Mouse (Mus musculus): ENCODE measurements at regions not wholly inside any gene's neighbourhood (a gene's known extent, or its start where the extent isn't known, plus 50 kb on each side); places are given as distances from the start of the nearest gene placed in this dataset.

DNA sequence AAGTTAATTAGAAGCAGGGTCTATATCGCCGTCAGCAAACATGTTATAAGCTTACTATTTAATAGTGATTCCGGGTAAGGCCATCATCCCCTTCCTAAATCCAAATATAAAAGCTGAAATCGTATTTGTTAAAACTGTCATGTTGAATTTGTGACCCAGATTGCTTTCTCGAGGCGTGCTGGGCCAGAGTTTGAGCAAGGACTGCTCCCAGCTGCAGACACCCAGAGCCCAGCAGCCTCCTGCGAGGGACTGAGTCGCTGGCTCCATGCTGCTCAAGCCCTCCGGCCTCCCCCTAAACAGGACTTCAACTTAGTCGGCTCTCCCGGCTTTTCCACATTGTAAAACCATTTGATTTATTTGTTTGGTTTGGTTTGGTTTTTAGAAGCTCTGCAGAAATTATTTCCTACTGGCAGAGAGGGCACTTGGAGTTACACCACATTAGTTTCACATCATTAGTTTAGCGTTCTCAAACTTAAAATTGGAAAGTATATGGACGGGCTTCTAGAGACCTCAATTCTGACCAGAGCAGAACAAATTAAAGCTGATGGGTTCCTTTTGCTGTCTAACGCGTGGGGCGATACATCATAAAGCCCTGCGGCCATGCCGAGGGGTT, 126.4 kb upstream of the Pitx1 start:
- in situ Hi-C loops (cut with MboI, MseI) = no loop called here

DNA sequence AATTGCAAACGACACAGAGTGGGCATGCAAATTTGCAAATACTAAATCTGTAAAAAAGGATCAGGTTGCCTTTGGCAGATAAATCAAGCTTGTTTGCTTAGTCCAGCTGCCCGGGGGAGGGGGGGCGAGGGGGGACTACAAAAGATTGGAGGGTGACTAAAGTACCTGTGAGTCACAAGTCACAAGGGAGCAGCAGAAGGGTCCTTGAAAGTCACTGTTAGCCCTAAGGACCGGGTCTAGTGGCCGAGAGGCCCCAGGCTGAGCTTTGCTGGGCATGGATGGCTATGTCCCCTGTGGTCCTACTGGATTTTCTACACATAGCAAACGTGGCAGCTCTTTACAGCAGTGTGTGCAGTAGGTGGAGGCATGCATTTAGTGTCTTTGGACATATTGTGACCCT, 118.4 kb upstream of the Pitx1 start:
- in situ Hi-C loops (cut with MboI, MseI) = no loop called here

DNA sequence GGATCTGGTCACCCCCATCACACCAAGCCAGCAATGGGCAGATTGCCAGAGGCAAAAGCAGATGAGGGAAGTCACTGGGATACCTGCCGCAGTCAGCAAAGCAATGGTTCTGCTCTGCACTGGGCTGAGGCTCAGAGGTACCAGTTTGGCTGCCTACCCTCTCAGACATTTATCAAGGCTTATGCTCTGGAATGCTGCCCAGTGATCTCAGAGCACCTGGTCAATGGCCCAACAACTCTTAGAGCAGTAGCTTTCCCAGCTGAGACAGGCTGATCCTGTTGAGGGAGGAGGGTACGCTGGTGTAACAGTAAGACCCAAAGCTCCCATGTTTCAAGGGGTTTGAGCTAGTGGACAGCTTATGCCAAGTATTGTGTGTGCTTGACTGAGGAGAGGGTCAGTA, 117.4 kb upstream of the Pitx1 start:
- in situ Hi-C loops (cut with MboI, MseI) = no loop called here

DNA sequence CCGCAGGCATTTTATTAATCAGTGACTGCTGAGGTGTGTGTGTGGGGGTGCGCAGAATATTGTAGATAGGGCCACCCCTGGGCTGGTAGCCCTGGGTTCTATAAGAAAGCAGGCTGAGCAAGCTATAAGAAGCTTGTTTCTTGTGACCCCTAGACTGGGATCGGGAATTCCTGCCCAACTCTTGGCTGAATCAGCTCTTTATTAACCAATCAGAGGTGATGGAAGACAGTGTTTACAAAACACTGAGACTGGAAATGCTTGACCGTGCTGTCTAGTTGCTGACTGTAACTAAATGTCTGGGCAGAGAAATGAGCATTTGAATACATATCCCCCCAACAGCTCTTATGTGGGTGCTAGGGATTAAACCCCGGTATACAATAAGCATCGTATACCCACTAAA, 114.8 kb upstream of the Pitx1 start:
- in situ Hi-C loops (cut with MboI, MseI) = no loop called here

DNA sequence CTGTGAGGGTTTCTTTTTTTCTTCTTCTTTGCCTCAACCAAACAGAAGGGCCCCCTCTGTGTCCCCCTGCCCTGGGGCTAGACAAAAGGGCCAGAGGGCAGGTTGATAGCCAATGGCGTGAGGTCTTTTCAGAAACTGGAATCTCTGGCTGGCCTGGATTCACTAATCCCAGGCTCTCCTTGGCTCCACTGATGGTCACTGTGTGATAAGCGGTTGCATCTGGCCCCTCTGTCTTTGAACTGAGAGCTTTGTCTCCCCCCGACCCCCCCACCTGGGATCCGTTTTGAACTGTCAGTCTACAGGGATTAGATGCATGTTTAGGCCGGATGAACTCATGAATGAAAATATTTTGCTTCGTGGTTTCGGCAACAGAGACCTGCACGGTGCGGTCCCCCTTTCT, 112.6 kb upstream of the Pitx1 start:
- in situ Hi-C loops (cut with MboI, MseI) = no loop called here

DNA sequence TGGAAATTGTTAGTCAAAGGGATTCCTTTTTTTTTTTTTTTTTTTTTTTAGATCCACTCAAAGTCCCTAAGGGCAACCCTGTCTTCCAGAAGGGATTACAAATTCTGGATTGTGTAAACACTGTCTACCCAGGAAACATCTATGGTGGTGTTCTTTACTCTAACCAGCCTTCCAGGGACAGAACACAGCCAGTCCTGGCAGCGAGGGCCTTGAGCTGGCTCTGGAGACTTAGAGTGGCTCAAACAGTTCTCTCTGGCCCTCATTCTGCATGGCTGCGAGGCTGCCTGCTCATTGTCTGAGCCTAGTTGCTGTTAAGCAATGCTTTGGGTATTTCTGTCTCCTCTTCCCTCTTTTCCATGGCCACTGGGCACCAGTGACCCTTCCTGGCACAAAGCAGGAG, 112.2 kb upstream of the Pitx1 start:
- in situ Hi-C loops (cut with MboI, MseI) = no loop called here

DNA sequence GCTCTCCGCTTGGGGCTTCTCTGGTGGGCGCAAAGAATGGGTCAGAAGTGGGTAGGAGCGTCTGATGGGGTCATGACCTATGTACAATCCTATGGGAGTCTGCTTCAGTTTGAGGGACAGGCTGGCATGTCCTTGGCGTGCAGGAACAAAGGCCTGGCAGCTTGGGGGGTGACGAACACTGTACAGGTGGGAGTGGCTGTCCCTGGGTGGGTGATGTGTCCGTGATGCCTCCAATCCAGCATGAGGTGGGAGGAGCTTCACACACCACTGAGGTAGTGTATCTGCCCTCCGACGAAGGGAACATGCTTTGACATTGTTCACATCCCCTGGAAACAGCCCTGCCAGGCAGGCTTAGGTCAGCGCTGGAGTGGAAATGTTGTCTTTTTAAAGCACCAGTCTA, 101.4 kb upstream of the Pitx1 start:
- in situ Hi-C loops (cut with MboI, MseI) = no loop called here

DNA sequence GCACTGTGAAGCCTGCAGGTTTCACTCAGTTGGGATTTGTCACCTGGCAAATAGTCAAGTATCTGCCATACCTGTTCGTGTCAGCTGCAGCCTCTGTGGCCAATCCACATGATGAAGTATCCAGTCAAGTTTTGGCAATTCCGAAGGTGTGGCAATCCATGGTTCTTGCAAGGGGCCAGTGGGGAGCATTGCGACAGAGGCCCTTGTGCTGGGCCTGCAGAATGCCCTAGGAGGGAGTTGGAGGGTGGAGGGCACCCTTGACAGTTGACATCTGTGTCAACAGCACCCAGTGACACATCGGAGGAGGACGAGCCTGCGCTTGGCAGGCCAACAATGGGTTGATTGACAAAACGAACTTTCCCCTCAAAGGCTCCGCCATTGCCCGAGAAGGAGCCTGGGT, 101.0 kb upstream of the Pitx1 start:
- in situ Hi-C loops (cut with MboI, MseI) = no loop called here

DNA sequence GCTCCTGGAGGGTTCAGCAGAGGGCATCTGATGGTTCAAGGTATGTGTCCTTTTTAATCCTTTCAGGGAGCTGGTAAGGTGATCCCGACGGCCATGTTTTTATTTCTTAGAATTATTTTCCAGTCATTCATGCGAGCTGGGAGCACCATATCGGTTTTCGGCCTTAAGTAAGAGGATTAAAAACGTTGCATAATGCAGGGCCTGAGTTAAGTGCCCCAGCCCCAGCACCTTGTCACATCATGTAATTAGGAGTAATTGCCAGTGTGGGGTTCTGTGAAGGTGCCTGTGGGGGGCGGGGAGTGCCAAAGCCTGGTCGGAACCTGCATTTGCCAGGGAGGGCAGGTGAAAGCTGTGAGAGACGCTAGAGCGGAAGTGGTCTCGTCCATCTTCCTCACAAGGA, 94.6 kb upstream of the Pitx1 start:
- in situ Hi-C loops (cut with MboI, MseI) = no loop called here

DNA sequence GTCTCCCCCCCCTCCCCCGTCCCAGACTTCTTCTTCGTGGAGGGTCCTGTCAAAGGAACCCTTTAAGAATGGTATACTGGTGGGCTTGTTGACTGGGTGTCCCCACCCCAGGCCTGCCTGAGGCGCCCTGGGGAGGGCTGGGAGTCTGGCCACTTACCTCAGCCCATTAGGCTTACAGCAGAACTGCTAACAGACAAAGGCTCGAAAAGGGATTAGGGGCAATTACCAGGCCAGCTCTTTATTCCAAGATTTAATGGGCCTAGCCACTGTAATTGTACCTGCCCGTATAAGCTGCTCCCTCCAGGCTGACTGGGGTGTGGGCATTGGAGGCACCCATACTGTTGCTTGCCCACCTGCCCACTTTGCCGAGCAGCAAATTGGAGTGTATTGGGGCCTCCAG, 93.8 kb upstream of the Pitx1 start:
- in situ Hi-C loops (cut with MboI, MseI) = no loop called here

DNA sequence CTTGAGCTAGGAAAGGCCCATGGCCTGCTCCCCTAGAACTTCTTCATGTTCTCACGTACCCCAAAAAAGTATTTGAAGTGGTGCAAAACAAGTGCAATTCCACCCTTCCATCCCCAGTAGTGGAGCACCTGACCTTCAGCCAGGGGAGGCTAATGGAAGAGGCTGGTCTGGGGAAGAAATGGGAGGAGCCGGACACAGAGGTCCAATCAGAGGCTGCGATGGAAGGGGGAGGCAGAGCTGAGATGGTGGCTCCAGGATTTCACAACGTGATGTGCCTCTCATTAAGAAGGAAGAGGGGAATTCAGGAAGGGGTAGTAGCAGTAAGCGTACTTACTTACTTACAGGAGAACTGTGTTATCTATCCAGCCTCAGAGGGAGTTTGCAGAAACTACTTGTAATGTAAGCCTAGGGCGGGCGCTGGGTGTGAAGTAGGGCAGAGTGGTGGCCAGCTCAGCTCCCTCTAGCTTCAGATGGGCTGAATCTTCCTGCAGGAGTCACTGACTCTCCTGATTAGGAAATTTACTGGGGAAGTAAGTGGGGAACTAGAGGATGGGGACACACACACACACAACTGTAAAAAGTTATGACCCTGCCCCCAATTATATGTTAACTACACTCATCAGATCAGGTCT, 87.6 kb upstream of the Pitx1 start:
- in situ Hi-C loops (cut with MboI, MseI) = loop anchor here (25.0 kb wide), 1 partner anchor 1689 kb away; no protein-coding TSS in a partner anchor

DNA sequence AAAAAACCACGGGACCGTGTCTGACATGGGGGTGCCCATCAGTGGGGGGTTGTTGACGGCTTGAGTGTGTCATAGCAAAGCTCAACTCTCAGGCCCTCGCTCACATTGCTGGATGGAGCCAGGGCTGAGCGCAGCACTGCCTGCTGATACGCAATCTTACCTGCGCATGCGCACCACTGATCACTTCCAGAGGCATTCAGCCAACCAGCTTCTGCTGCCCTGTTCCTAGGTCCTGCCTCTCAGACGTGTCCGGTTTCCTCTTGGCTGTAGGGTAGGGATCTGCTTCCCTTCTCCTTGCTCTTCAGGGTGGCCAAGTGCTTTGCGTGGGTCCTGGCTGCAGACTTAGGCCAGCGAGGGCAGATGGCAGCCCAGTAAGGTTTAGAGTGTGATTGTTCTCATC, 81.3 kb upstream of the Pitx1 start:
- in situ Hi-C loops (cut with MboI, MseI) = loop anchor here (10.0 to 25.0 kb wide), 2 partner anchors 737 to 1695 kb away; no protein-coding TSS in a partner anchor

DNA sequence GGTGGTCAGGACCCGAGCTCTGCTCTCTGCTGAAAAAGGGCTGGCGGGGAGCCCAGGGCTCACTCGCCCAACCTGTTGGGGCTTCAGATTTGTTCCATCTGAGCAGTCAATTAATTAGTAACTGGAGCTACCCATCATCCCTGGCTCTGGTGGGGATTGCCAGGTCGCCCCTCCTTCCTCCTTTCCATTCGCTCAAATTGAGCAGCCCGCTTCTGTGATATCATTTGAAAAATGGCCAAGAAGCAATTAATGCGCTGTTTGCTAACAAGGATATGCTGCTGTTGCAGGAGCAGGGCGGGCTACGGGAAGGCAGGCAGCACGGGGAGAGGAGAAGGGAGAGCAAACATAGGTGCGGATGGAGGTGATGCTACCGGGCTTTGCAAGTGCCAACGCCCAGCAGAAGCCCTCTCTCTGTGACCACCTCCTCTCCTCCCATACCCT, 76.3 kb upstream of the Pitx1 start:
- in situ Hi-C loops (cut with MboI, MseI) = loop anchor here (10.0 to 25.0 kb wide), 2 partner anchors 743 to 1700 kb away; no protein-coding TSS in a partner anchor

DNA sequence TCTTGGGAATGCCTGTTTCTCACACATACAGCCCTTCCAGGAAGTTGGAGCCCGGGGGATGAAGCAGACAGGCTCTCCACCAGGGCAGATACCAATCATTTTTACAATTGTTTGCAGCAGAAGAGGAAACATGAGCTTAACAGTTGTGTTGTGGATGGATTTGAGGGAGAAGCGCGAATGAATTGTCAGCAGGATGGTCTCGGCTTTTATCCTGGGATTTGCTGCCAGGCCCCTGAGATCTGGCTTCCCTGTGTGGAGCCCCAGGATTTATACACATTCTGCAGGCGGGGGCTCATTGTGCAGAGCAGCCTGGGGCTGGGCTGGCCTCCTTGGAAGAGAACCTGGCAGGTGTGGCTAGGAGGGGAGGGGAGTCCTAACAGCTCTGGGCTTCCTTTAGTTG, 73.9 kb upstream of the Pitx1 start:
- in situ Hi-C loops (cut with MboI, MseI) = loop anchor here (10.0 to 25.0 kb wide), 2 partner anchors 745 to 1702 kb away; no protein-coding TSS in a partner anchor

DNA sequence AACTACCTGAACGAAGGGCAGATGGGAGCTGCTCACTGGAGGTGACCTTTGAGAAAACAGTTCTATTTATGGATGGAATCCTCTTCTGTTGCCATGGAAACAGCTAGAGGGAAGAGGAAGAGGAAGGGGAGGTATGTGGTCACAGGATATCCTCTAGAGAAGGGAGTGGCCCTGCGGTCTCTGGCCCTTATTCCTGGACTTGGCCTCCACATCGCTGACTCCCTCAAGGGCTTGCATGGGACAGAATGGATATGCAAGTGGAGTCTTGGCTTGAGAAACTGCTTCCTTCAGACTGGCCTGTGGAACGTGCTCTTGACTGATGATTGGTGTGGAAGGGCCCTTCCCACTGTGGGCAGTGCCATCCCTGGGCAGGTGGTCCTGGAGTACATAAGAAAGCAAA, 68.9 kb upstream of the Pitx1 start:
- in situ Hi-C loops (cut with MboI, MseI) = loop anchor here (25.0 kb wide), 1 partner anchor 1707 kb away; no protein-coding TSS in a partner anchor

DNA sequence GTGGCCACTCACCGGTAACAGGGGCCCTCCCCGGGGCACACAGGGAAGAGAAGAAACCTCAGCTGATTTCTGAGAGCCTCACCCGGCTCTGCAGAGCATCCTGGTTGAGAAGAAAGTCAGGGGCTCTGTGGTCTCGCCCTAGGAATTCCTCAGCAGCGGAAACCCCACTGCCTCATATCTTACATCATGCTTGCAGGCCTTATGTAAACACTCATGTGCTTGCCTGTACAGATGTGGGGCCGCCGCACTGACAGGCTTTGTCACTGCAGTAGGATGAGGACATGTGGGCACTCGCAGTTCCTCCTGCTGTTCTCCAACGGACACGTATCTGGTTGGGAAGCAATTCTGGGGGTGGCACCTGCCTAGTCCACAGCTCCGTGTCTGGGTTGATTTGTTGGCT, 66.3 kb upstream of the Pitx1 start:
- in situ Hi-C loops (cut with MboI, MseI) = loop anchor here (25.0 kb wide), 1 partner anchor 1710 kb away; no protein-coding TSS in a partner anchor

DNA sequence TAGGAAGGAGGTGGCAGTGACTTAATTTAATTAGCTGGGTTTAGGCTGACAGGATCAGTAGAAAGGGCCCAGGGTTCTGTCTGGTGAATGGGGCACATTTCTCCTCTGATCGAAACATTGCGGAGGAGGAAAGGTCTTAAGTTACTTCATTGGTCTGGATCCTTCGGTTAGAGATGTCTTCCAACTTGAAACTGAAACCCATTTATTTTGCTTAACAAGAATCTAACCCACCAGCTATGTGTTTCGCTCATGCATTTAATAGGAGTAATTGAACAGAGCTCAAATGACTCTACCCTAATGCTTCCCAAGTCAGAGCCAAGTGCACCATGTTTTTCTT, 64.2 kb upstream of the Pitx1 start:
- in situ Hi-C loops (cut with MboI, MseI) = loop anchor here (25.0 kb wide), 1 partner anchor 1712 kb away; no protein-coding TSS in a partner anchor

DNA sequence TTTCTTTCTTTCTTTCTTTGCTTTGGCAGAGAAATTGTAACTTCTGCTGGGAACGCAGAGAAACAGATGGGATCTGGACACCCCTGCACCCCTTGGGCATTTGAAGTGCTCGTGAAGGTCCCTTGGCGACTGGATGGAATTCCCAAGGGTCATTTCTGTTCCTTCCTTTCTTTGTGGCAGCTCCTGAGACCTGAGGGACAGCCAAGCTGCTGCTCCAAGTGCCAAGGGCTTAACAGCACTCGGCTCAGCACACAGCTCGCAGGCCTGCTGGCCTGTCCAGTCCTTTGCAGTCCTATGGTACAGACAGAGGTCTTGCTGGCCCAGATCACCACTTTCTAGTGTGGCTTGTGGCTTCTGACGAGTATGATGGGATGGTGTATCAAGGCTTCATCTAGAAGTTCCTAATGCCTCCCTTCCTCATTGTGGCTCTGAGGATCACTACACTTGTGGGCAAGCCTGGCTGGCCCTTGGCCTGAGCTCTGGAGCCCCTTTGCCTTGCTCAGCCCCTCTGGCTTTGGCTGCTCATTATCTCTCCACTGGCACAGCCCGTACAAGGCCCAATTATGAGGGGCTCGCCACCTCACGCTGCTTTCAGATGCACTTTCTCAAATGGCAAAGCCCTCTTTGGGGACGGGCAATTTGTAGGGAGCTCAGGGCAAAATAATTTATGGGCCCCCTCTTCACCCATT, 63.7 kb upstream of the Pitx1 start:
- in situ Hi-C loops (cut with MboI, MseI) = loop anchor here (25.0 kb wide), 1 partner anchor 1713 kb away; no protein-coding TSS in a partner anchor

DNA sequence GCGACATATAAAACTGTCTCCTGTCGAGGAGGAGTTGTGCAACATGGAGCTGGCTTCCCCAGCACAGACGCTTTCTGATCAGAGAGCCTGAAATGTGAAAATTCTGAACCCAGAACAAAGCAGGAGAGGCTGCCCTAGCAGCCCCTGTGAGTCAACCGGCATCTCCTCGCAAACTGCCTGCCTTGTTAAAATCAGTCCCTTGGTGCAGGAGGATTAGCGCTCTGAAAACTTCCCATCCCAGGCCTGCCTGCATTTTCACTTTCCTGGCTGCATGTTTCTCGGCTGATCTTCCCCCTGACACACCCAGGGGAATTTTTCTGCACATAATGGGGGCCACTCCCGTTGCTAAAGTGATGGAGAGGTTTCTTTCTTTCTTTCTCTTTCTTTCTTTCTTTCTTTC, 63.0 kb upstream of the Pitx1 start:
- in situ Hi-C loops (cut with MboI, MseI) = no loop called here

DNA sequence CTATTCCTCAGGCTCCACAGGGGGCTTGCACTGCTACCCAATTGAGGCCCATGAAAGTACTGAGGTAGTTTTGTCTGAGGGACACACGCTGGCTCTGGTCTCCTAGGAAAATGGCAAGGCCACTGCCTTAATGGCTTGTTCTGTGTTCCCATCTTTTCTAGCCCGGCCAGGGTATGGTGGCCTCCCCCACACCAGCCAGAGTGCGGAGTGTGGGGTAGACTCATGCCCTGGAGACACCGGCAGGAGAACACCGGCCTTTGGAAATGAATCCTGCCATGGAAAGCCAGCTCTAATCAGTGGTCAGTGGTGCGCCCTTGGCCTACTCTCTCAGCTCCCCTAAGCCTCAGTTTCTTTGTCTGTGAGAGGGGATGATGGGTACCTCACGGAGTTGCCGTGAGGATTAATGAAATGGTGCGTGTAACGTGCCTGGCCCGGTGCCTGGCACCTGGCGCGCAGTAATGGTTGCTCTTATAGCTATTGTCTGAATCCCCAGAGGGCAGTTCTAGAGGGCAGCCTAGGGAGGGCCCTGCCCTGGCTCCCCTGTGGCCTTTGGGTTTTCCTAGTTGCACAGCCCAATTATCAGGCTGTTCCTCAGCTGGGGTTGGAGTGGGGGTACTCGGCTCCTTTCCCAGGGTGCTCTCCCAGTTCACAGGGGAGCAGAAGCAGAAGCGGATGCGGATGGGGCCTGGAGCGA, 62.4 kb upstream of the Pitx1 start:
- in situ Hi-C loops (cut with MboI, MseI) = no loop called here

DNA sequence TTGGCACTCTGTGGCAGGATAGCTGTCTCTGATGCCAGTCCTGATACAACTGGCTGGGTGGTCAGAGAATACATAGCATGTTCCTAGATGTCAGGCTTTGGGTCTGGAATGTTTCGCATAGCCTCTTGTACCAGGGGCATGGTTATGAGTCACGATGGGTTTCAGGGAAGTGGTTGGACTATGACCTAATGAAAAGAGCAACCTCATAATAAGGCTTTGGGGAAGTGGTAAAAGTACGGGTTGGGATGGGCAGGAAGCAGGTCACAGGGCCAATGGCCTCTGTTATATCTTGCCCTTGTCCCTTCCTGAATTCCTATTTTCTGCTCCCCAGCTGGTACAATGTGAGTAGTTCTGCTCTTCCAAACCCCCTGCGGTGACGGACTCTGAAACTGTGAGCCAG, 59.5 kb upstream of the Pitx1 start:
- in situ Hi-C loops (cut with MboI, MseI) = no loop called here

All from T-helper 2 cell (primary cell).